Mouse (Mus musculus): ENCODE measurements around the gene Sept9. TPM values are rescaled to one million over a fixed set of nuclear protein-coding genes. Genes with fewer than 3 reads are reported as not detected.

Gene Sept9
- total and polyA plus RNA-seq, 3 experiments = 115 to 469 (median 292) TPM

DNA sequence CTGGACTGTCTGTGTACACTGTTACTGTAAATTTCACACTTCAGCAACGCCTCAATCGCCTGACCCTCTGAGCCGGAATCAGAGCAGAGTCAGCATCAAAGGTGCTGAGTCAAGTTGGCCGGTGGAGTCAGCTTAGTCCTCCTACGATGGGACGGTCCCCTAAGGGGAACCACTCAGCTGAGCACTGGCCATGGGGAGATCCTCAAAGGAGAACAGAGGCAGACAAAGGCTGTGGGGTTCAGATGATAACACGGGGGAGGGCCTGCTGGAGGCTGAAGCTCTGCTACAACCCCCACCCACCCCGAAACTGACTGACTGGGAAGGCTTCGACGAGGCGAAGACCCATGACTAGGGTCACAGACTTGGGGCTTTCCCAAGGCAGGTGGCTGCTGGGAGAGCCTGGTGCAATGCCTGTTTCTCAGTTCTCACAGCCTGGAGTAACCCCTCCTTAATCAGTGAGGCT is 5.0 kb upstream of the Sept9 start:
- Histone ChIP-seq H3K27me3 (ENCODE audit: insufficient read depth, low read length) (peaks cover 36% of the 10 kb centered on the region), H3K9me3 (replicated peaks) (no peaks in the 10 kb centered on the region), H3K4me3 (ENCODE audit: low read depth, low read length) (no peak overlapping the region), H3K36me3 (replicated peaks) (no peaks in the 10 kb centered on the region), H3K4me1 (ENCODE audit: insufficient read depth, low read depth, low read length) (no peaks in the 10 kb centered on the region)
- DNase-seq (ENCODE audit: low spot score) = no peak
- TF ChIP-seq CTCF (IDR thresholded peaks at IDR 0.05; ENCODE audit: low read depth, low read length) (no peak), GATA1 (IDR thresholded peaks at IDR 0.05; ENCODE audit: borderline replicate concordance, low read length) (no peak), POLR2AphosphoS5 (IDR thresholded peaks at IDR 0.05; ENCODE audit: insufficient replicate concordance, low read depth, low read length) (no peak), TAL1 (conservative IDR thresholded peaks at IDR 0.05; ENCODE audit: low read depth, low read length) (no peak), GATA2 (IDR thresholded peaks at IDR 0.05; ENCODE audit: borderline replicate concordance, low read depth, low read length) (no peak)
- ATAC-seq (ENCODE audit: extremely low read depth, insufficient number of reproducible peaks, low FRiP score, poor library complexity, severe bottlenecking) = no peak

DNA sequence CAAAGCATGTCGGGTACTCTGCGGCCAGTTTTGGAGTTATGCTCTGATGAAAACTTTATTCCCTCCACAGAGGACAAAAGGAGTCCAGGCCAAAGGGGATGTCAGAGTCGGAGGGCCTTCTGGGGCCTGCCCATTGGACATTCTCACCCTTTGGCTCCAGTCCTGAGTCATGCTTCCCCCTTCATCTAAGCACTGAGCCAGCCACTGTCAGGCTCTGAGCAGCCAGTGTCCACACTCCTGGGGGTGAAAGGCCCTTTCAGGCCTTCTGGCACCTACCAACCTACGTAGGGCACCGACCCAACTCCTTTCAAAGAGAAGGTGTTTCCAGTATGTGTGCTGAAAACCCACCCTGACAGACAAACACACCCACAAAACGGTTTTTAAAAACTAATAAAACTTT is 3.8 kb upstream of the Sept9 start:
- Histone ChIP-seq H3K36me3 (replicated peaks) (no peaks in the 10 kb centered on the region), H3K9me3 (replicated peaks) (no peaks in the 10 kb centered on the region), H3K4me3 (ENCODE audit: low read depth, low read length) (no peak overlapping the region), H3K27me3 (ENCODE audit: insufficient read depth, low read length) (peaks cover 36% of the 10 kb centered on the region), H3K4me1 (ENCODE audit: insufficient read depth, low read depth, low read length) (no peaks in the 10 kb centered on the region)
- DNase-seq (ENCODE audit: low spot score) (no peak), ATAC-seq (ENCODE audit: extremely low read depth, insufficient number of reproducible peaks, low FRiP score, poor library complexity, severe bottlenecking) (no peak)
- TF ChIP-seq GATA2 (IDR thresholded peaks at IDR 0.05; ENCODE audit: borderline replicate concordance, low read depth, low read length) (no peak), TAL1 (conservative IDR thresholded peaks at IDR 0.05; ENCODE audit: low read depth, low read length) (no peak), CTCF (IDR thresholded peaks at IDR 0.05; ENCODE audit: low read depth, low read length) (no peak), POLR2AphosphoS5 (IDR thresholded peaks at IDR 0.05; ENCODE audit: insufficient replicate concordance, low read depth, low read length) (no peak)

DNA sequence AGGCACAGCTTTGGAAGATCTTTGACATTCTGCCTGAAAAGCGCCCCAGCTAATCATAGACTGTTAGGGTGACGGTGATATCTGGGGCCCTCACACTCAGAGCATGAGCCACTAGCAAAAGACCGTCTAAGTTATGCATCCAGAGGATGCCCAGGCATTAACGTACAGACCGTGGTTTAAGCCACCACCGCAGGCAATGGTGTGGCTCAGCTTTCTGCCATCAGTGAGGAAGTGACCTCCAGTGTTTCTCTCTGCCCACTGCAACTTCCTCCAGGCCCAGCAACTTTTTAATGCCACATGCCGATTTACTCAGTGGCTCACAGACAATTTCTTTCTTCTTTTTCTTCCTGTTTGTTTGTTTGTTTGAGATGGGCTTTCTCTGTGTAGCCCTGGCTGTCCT is 2.8 kb upstream of the Sept9 start:
- DNase-seq (ENCODE audit: low spot score) = no peak
- H3K9me3 ChIP-seq (replicated peaks) = no peaks in the 10 kb centered on the region

DNA sequence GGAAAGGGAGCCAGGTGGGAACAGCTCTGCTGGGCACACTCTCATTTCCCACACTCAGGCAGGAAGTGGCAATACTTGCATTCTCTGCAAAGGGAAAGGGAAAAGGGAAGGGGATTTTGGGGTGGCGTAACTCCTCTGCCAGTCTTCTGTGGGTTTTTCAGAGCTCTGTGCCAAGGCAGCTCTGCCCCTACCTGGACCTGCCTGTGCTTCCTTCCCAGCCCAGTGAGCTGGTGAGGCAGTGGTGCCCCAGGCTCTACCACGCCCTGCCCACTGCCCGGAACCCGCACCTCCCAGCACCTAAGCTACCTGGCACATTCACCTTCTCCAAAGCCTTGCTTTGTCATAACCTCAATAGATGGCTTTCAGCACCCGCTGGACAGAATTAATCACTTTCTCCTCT is 1.3 kb upstream of the Sept9 start:
- H3K36me3 ChIP-seq (replicated peaks) = no peaks in the 10 kb centered on the region
- H3K4me3 ChIP-seq (ENCODE audit: low read depth, low read length) = no peak overlapping the region
- ATAC-seq (ENCODE audit: extremely low read depth, insufficient number of reproducible peaks, low FRiP score, poor library complexity, severe bottlenecking) (no peak), DNase-seq (ENCODE audit: low spot score) (no peak)
- no peaks in the 10 kb centered on the region for H3K9me3 ChIP-seq (replicated peaks)
- H3K4me1 ChIP-seq (ENCODE audit: insufficient read depth, low read depth, low read length) = no peaks in the 10 kb centered on the region
- H3K27me3 ChIP-seq (ENCODE audit: insufficient read depth, low read length) = peaks cover 38% of the 10 kb centered on the region
- TF ChIP-seq POLR2AphosphoS5 (IDR thresholded peaks at IDR 0.05; ENCODE audit: insufficient replicate concordance, low read depth, low read length) = no peak
- TF ChIP-seq CTCF (IDR thresholded peaks at IDR 0.05; ENCODE audit: low read depth, low read length) = no peak
- TF ChIP-seq GATA2 (IDR thresholded peaks at IDR 0.05; ENCODE audit: borderline replicate concordance, low read depth, low read length) = no peak
- no peak for TF ChIP-seq GATA1 (IDR thresholded peaks at IDR 0.05; ENCODE audit: borderline replicate concordance, low read length)
- no peak for TF ChIP-seq TAL1 (conservative IDR thresholded peaks at IDR 0.05; ENCODE audit: low read depth, low read length)

More for the DNA sequence above, 2.8 kb upstream of the Sept9 start:
- Histone ChIP-seq H3K4me1 (ENCODE audit: insufficient read depth, low read depth, low read length) (no peaks in the 10 kb centered on the region), H3K27me3 (ENCODE audit: insufficient read depth, low read length) (peaks cover 40% of the 10 kb centered on the region), H3K4me3 (ENCODE audit: low read depth, low read length) (no peak overlapping the region), H3K36me3 (replicated peaks) (no peaks in the 10 kb centered on the region)
- TF ChIP-seq GATA2 (IDR thresholded peaks at IDR 0.05; ENCODE audit: borderline replicate concordance, low read depth, low read length) = no peak
- ATAC-seq (ENCODE audit: extremely low read depth, insufficient number of reproducible peaks, low FRiP score, poor library complexity, severe bottlenecking) = no peak

DNA sequence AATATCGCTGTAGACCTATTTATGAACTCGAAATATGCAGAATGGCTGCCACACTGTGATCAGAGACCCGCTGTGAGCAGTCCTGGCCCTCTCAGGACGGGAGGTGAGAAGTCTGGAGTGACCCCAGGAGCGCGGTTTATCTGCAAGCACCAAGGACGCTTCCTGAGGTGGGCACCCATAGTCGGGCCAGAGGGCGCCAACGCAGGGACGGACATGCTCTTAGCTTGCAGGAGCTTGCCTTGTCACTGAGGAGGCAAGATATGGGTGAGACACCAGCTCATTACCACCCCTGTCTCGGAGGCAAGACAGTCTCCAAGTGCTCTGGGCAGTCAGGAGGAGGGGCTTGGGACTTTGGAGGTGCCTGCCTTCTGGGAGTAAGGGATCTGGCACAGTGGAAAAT is 2.4 kb downstream of the Sept9 start:
- DNase-seq (ENCODE audit: low spot score) (no peak), ATAC-seq (ENCODE audit: extremely low read depth, insufficient number of reproducible peaks, low FRiP score, poor library complexity, severe bottlenecking) (no peak)
- no peaks in the 10 kb centered on the region for H3K9me3 ChIP-seq (replicated peaks)
- no peaks in the 10 kb centered on the region for H3K4me1 ChIP-seq (ENCODE audit: insufficient read depth, low read depth, low read length)
- no peak overlapping the region for H3K4me3 ChIP-seq (ENCODE audit: low read depth, low read length)
- peaks cover 32% of the 10 kb centered on the region for H3K27me3 ChIP-seq (ENCODE audit: insufficient read depth, low read length)
- TF ChIP-seq TAL1 (conservative IDR thresholded peaks at IDR 0.05; ENCODE audit: low read depth, low read length) (no peak), GATA1 (IDR thresholded peaks at IDR 0.05; ENCODE audit: borderline replicate concordance, low read length) (no peak), CTCF (IDR thresholded peaks at IDR 0.05; ENCODE audit: low read depth, low read length) (no peak), GATA2 (IDR thresholded peaks at IDR 0.05; ENCODE audit: borderline replicate concordance, low read depth, low read length) (no peak), POLR2AphosphoS5 (IDR thresholded peaks at IDR 0.05; ENCODE audit: insufficient replicate concordance, low read depth, low read length) (no peak)
- no peaks in the 10 kb centered on the region for H3K36me3 ChIP-seq (replicated peaks)

DNA sequence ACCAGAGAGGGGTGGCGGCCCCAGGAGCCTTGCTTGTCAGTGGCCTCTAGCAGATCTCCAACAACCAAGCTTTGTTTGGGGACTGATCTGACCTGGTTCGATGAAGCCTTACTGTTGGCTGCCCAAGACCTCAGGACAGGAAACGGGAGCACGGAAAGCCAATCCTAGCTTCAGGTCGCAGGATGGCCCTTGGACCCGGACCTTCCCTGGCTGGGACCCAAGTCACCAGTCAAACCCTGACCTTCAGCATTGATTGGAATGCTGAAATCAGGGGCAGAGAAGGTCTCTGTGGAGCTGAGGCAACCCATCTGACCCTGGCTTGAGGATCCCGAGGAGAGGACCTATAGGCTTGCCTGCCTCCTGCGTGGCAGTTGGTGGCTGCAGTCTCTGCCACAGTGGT is 5.1 kb downstream of the Sept9 start:
- H3K9me3 ChIP-seq (replicated peaks) = no peaks in the 10 kb centered on the region
- no peak for ATAC-seq (ENCODE audit: extremely low read depth, insufficient number of reproducible peaks, low FRiP score, poor library complexity, severe bottlenecking)
- peaks cover 30% of the 10 kb centered on the region; the same call in 1 of the 2 replicates for H3K27me3 ChIP-seq (ENCODE audit: insufficient read depth, low read length)
- no peak for DNase-seq (ENCODE audit: low spot score)
- H3K36me3 ChIP-seq (replicated peaks) = no peaks in the 10 kb centered on the region
- H3K4me1 ChIP-seq (ENCODE audit: insufficient read depth, low read depth, low read length) = no peaks in the 10 kb centered on the region
- no peak overlapping the region for H3K4me3 ChIP-seq (ENCODE audit: low read depth, low read length)
- no peak for TF ChIP-seq GATA1 (IDR thresholded peaks at IDR 0.05; ENCODE audit: borderline replicate concordance, low read length)
- TF ChIP-seq GATA2 (IDR thresholded peaks at IDR 0.05; ENCODE audit: borderline replicate concordance, low read depth, low read length) = no peak
- no peak for TF ChIP-seq POLR2AphosphoS5 (IDR thresholded peaks at IDR 0.05; ENCODE audit: insufficient replicate concordance, low read depth, low read length)
- TF ChIP-seq CTCF (IDR thresholded peaks at IDR 0.05; ENCODE audit: low read depth, low read length) = no peak
- no peak for TF ChIP-seq TAL1 (conservative IDR thresholded peaks at IDR 0.05; ENCODE audit: low read depth, low read length)

DNA sequence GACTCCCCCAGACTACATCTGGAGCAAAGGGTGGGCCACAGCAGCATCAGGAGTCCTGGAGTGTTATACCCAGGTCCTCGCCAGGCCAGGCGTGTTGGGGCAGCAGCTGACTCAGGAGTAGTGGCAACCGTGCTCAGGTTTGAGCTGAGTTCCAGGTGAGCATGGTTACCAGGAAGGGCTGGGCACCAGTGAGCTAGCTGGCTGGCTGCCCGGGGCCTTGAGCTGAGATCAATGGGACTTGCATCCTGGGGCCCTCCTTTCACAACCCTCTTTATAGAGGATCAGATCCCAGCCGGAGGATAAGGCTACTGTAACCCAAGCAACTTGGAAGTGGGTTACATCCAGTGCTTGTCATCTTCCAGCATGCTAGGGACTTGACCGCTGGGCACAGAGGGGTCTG is 5.6 kb downstream of the Sept9 start:
- no peak for ATAC-seq (ENCODE audit: extremely low read depth, insufficient number of reproducible peaks, low FRiP score, poor library complexity, severe bottlenecking)
- Histone ChIP-seq H3K36me3 (replicated peaks) (no peaks in the 10 kb centered on the region), H3K4me3 (ENCODE audit: low read depth, low read length) (no peak overlapping the region), H3K4me1 (ENCODE audit: insufficient read depth, low read depth, low read length) (no peaks in the 10 kb centered on the region), H3K9me3 (replicated peaks) (no peaks in the 10 kb centered on the region), H3K27me3 (ENCODE audit: insufficient read depth, low read length) (peaks cover 30% of the 10 kb centered on the region; the same call in 1 of the 2 replicates)
- no peak for DNase-seq (ENCODE audit: low spot score)
- no peak for TF ChIP-seq TAL1 (conservative IDR thresholded peaks at IDR 0.05; ENCODE audit: low read depth, low read length)
- TF ChIP-seq GATA1 (IDR thresholded peaks at IDR 0.05; ENCODE audit: borderline replicate concordance, low read length) = no peak
- TF ChIP-seq POLR2AphosphoS5 (IDR thresholded peaks at IDR 0.05; ENCODE audit: insufficient replicate concordance, low read depth, low read length) = no peak
- no peak for TF ChIP-seq CTCF (IDR thresholded peaks at IDR 0.05; ENCODE audit: low read depth, low read length)
- no peak for TF ChIP-seq GATA2 (IDR thresholded peaks at IDR 0.05; ENCODE audit: borderline replicate concordance, low read depth, low read length)

Measured in G1E (cell line).